Mouse (Mus musculus): ENCODE data around the gene Tmem59l. TPM values are rescaled to one million over a fixed set of nuclear protein-coding genes. Genes with fewer than 3 reads are reported as not detected.

Tmem59l gene
- total and polyA plus RNA-seq, 3 experiments = 0.03 TPM; not detected in 2

DNA sequence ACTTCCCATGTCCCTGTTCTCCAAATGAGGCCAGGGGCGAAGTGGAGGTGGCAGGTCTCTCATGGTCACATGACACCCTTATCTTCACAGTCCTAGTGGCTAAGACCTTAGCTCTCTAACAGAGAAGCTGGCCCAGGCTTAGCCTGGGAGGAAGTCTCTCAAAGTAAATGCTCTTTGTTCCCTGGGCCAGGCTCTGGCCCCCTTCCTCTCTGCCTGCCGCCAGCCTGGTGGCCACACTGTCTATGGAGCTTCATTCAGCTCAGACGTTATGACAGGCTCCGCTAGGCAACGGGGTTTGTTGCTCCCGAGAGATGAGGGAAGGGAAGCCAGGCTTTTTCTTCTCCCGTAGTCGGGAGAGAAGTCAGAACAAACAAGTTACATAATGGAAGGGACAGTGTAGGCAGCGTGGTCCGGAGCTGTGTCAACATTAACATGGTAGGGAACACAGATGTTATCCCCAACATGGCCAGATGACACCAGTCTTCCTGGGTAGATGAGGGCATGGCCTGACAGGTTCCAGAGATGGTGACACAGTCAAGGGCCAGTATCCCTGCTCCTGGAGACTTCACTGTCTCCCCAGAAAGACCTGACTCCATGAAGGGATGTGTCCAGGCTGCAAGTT lies 17.8 kb downstream of the Tmem59l start:
- peaks cover 40% of the 10 kb centered on the region for H3K4me1 ChIP-seq (ENCODE audit: insufficient read depth, low read depth, low read length)
- H3K9me3 ChIP-seq (replicated peaks) = no peaks in the 10 kb centered on the region
- H3K27me3 ChIP-seq (ENCODE audit: insufficient read depth, low read length) = no peaks in the 10 kb centered on the region
- peaks cover 93% of the 10 kb centered on the region for H3K36me3 ChIP-seq (replicated peaks)
- TF ChIP-seq POLR2AphosphoS5 (IDR thresholded peaks at IDR 0.05; ENCODE audit: insufficient replicate concordance, low read depth, low read length) (no peak), GATA1 (IDR thresholded peaks at IDR 0.05; ENCODE audit: borderline replicate concordance, low read length) (no peak), TAL1 (conservative IDR thresholded peaks at IDR 0.05; ENCODE audit: low read depth, low read length) (no peak), GATA2 (IDR thresholded peaks at IDR 0.05; ENCODE audit: borderline replicate concordance, low read depth, low read length) (no peak), CTCF (IDR thresholded peaks at IDR 0.05; ENCODE audit: low read depth, low read length) (no peak)
- peak; percentile 44 for DNase-seq (ENCODE audit: low spot score)
- H3K4me3 ChIP-seq (ENCODE audit: low read depth, low read length) = no peak overlapping the region; the same call in 1 of the 2 replicates
- ATAC-seq (ENCODE audit: extremely low read depth, insufficient number of reproducible peaks, low FRiP score, poor library complexity, severe bottlenecking) = peak; percentile 60

DNA sequence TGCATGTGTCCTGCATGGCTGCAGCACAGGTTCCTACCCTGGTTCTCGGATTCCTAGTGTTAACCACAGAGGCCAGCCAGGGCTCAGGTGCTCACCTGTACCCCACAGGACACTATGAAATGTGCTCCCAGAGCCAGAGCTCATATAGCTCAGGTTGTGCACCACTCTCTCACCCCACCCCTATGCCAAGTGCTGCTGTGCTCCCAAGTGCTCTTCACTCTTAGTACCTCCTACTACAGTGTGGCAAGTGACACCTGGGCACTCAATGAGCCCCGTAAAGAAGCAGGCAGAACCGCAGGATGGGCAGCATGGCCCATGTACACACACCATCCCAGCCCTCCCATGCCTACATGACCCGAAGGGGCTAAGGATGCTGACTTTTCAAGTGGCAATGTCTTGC lies 18.4 kb downstream of the Tmem59l start:
- TF ChIP-seq TAL1 (conservative IDR thresholded peaks at IDR 0.05; ENCODE audit: low read depth, low read length) (no peak), CTCF (IDR thresholded peaks at IDR 0.05; ENCODE audit: low read depth, low read length) (no peak), GATA1 (IDR thresholded peaks at IDR 0.05; ENCODE audit: borderline replicate concordance, low read length) (no peak), POLR2AphosphoS5 (IDR thresholded peaks at IDR 0.05; ENCODE audit: insufficient replicate concordance, low read depth, low read length) (no peak), GATA2 (IDR thresholded peaks at IDR 0.05; ENCODE audit: borderline replicate concordance, low read depth, low read length) (no peak)
- Histone ChIP-seq H3K4me1 (ENCODE audit: insufficient read depth, low read depth, low read length) (peaks cover 40% of the 10 kb centered on the region), H3K27me3 (ENCODE audit: insufficient read depth, low read length) (no peaks in the 10 kb centered on the region), H3K4me3 (ENCODE audit: low read depth, low read length) (no peak overlapping the region; the same call in 1 of the 2 replicates), H3K9me3 (replicated peaks) (no peaks in the 10 kb centered on the region), H3K36me3 (replicated peaks) (peaks cover 97% of the 10 kb centered on the region)
- DNase-seq (ENCODE audit: low spot score) (no peak), ATAC-seq (ENCODE audit: extremely low read depth, insufficient number of reproducible peaks, low FRiP score, poor library complexity, severe bottlenecking) (no peak)

DNA sequence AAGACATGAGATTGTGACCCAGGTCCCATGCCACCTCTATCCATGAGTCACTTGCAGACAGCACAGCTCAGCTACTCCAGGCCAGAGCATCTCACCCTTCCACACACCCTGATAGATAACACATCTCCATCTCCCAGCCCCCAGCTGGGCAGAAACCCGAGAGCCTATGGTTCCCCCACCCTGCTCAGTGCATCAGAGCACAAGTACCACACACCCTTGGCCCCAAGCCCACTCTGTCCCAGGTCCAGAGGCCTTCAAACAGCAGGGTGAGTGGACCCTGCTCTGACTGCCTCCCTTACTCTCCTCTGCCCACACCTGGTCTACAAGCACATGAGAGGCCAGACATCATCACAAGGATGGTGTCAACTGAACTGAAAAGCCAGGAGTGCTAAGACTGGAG lies 19.3 kb downstream of the Tmem59l start:
- ATAC-seq (ENCODE audit: extremely low read depth, insufficient number of reproducible peaks, low FRiP score, poor library complexity, severe bottlenecking) (no peak), DNase-seq (ENCODE audit: low spot score) (no peak)
- Histone ChIP-seq H3K4me1 (ENCODE audit: insufficient read depth, low read depth, low read length) (peaks cover 40% of the 10 kb centered on the region), H3K4me3 (ENCODE audit: low read depth, low read length) (no peak overlapping the region), H3K9me3 (replicated peaks) (no peaks in the 10 kb centered on the region), H3K27me3 (ENCODE audit: insufficient read depth, low read length) (no peaks in the 10 kb centered on the region), H3K36me3 (replicated peaks) (peaks cover 98% of the 10 kb centered on the region)
- no peak for TF ChIP-seq GATA2 (IDR thresholded peaks at IDR 0.05; ENCODE audit: borderline replicate concordance, low read depth, low read length)
- TF ChIP-seq GATA1 (IDR thresholded peaks at IDR 0.05; ENCODE audit: borderline replicate concordance, low read length) = no peak
- no peak for TF ChIP-seq POLR2AphosphoS5 (IDR thresholded peaks at IDR 0.05; ENCODE audit: insufficient replicate concordance, low read depth, low read length)
- no peak for TF ChIP-seq CTCF (IDR thresholded peaks at IDR 0.05; ENCODE audit: low read depth, low read length)
- no peak for TF ChIP-seq TAL1 (conservative IDR thresholded peaks at IDR 0.05; ENCODE audit: low read depth, low read length)

DNA sequence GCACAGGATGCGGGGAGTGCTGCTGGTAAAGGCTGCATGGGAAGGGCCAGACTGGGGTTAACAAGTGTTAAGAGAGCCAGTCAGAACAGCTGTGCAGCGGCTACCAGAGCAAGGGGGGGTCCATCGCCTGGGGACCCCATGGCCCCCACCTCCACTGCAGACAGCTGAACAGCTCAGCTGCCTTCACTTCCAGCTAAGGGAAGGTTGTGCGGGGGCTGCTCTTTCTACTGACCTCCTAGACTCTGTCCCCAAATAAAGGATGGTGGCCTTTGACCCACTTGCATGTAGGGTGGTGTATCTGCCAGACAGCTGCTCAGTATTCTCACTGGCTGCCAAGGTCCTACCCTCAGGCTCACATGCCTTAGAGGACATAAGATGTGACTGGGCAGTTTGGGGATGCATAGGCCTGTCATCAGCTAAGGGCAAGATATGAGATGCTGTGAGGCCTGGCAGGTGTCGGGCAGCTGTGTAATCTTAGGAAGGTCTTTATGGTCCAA lies 19.9 kb downstream of the Tmem59l start:
- ATAC-seq (ENCODE audit: extremely low read depth, insufficient number of reproducible peaks, low FRiP score, poor library complexity, severe bottlenecking) (no peak), DNase-seq (ENCODE audit: low spot score) (no peak)
- TF ChIP-seq GATA1 (IDR thresholded peaks at IDR 0.05; ENCODE audit: borderline replicate concordance, low read length) = no peak
- TF ChIP-seq CTCF (IDR thresholded peaks at IDR 0.05; ENCODE audit: low read depth, low read length) = no peak
- no peak for TF ChIP-seq GATA2 (IDR thresholded peaks at IDR 0.05; ENCODE audit: borderline replicate concordance, low read depth, low read length)
- no peak for TF ChIP-seq TAL1 (conservative IDR thresholded peaks at IDR 0.05; ENCODE audit: low read depth, low read length)
- no peak overlapping the region for H3K4me3 ChIP-seq (ENCODE audit: low read depth, low read length)
- H3K27me3 ChIP-seq (ENCODE audit: insufficient read depth, low read length) = no peaks in the 10 kb centered on the region
- H3K36me3 ChIP-seq (replicated peaks) = peaks cover 98% of the 10 kb centered on the region
- H3K9me3 ChIP-seq (replicated peaks) = no peaks in the 10 kb centered on the region
- H3K4me1 ChIP-seq (ENCODE audit: insufficient read depth, low read depth, low read length) = peaks cover 42% of the 10 kb centered on the region

DNA sequence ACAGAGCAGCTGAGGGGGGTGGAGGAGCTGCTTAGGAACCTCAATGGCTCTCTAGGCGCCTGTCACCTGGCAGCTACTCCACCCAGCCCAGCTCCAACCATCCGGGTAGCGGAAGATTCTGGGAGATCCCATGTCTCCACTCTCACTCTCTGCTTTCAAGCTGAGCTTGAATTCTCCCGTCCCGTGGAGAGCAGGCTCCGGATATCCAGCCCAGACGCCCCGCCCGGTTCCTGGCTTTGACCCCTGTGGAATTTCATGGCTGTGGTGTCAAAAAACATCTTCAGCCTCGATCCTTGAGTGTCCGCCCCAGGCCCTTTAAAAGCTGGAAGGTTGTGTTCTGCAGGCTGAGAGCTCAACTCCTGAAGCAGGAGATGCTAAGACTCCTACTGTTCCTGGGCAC lies 20.4 kb downstream of the Tmem59l start:
- no peak for ATAC-seq (ENCODE audit: extremely low read depth, insufficient number of reproducible peaks, low FRiP score, poor library complexity, severe bottlenecking)
- H3K4me1 ChIP-seq (ENCODE audit: insufficient read depth, low read depth, low read length) = peaks cover 44% of the 10 kb centered on the region

DNA sequence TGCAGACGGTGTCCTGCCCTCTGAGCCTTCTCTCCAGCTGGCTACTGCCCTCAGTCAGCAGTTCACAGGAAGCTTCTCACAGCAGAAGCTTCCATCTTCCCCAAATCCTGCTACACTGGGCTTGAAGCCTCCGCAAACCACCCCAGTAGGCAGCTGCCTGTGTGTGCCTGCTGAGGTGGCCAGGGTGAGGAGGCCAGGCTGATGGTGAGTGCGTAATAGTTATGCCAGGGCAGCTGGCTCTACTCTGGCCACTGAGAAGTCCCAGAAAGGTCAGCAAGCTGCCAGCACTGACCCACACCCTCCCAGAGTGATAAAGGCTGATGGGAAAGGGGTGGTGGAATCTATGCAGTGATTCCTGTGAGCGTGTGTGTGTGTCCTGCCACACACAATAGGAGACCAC lies 20.9 kb downstream of the Tmem59l start:
- no peaks in the 10 kb centered on the region for H3K27me3 ChIP-seq (ENCODE audit: insufficient read depth, low read length)
- H3K36me3 ChIP-seq (replicated peaks) = peaks cover 98% of the 10 kb centered on the region
- H3K4me1 ChIP-seq (ENCODE audit: insufficient read depth, low read depth, low read length) = peaks cover 48% of the 10 kb centered on the region
- ATAC-seq (ENCODE audit: extremely low read depth, insufficient number of reproducible peaks, low FRiP score, poor library complexity, severe bottlenecking) (no peak), DNase-seq (ENCODE audit: low spot score) (no peak)
- H3K4me3 ChIP-seq (ENCODE audit: low read depth, low read length) = no peak overlapping the region
- TF ChIP-seq CTCF (IDR thresholded peaks at IDR 0.05; ENCODE audit: low read depth, low read length) (no peak), GATA2 (IDR thresholded peaks at IDR 0.05; ENCODE audit: borderline replicate concordance, low read depth, low read length) (no peak), GATA1 (IDR thresholded peaks at IDR 0.05; ENCODE audit: borderline replicate concordance, low read length) (no peak), POLR2AphosphoS5 (IDR thresholded peaks at IDR 0.05; ENCODE audit: insufficient replicate concordance, low read depth, low read length) (no peak), TAL1 (conservative IDR thresholded peaks at IDR 0.05; ENCODE audit: low read depth, low read length) (no peak)
- no peaks in the 10 kb centered on the region for H3K9me3 ChIP-seq (replicated peaks)

More for the DNA sequence above, 20.4 kb downstream of the Tmem59l start:
- H3K27me3 ChIP-seq (ENCODE audit: insufficient read depth, low read length) = no peaks in the 10 kb centered on the region
- H3K9me3 ChIP-seq (replicated peaks) = no peaks in the 10 kb centered on the region
- H3K4me3 ChIP-seq (ENCODE audit: low read depth, low read length) = no peak overlapping the region
- H3K36me3 ChIP-seq (replicated peaks) = peaks cover 98% of the 10 kb centered on the region
- DNase-seq (ENCODE audit: low spot score) = no peak
- TF ChIP-seq TAL1 (conservative IDR thresholded peaks at IDR 0.05; ENCODE audit: low read depth, low read length) = no peak
- TF ChIP-seq POLR2AphosphoS5 (IDR thresholded peaks at IDR 0.05; ENCODE audit: insufficient replicate concordance, low read depth, low read length) = no peak

All from G1E (cell line).